Mouse (Mus musculus) lung, postnatal 0 days (tissue): ENCODE results near the gene Lcp1. TPM values are rescaled to one million over a fixed set of nuclear protein-coding genes. Genes with fewer than 3 reads are reported as not detected.
A peak's percentile ranks its signal among the peaks of the same experiment; 100 is the strongest.

Experiments
- ATAC-seq: fragments of 200-750 bp; cut with Nextera tagmentation; 2 replicates; pipeline ENCODE4 v1.8.0; 2017; ENCODE audit warnings: moderate library complexity
- DNase-seq: peaks from one replicate; pipeline ENCODE4 v3.0.0-alpha.2; 2016; ENCODE audit warnings: low spot score
- H3K27ac ChIP-seq: fragments of 300-500 bp; sonication (generic); 2 replicates; pipeline ENCODE4 v1.5.1; 2014; ENCODE audit warnings: antibody characterized with exemption, mild to moderate bottlenecking, low read length, mixed read lengths
- H3K27me3 ChIP-seq: fragments of 300-500 bp; sonication (generic); replicated peaks from 2 replicates; pipeline ENCODE4 v1.6.1; 2014; ENCODE audit warnings: low read length, mixed read lengths; ENCODE audit not compliant: insufficient read depth
- H3K36me3 ChIP-seq: fragments of 300-500 bp; sonication (generic); 2 replicates; pipeline ENCODE4 v1.6.1; 2014; ENCODE audit warnings: low read length, mixed read lengths; ENCODE audit not compliant: insufficient read depth
- H3K4me1 ChIP-seq: fragments of 300-500 bp; sonication (generic); 2 replicates; pipeline ENCODE4 v1.6.1; 2014; ENCODE audit warnings: antibody characterized with exemption, low read depth, low read length, mixed read lengths; ENCODE audit not compliant: insufficient read depth
- H3K4me2 ChIP-seq: fragments of 300-500 bp; sonication (generic); replicated peaks from 2 replicates; pipeline ENCODE4 v1.6.1; 2014; ENCODE audit warnings: low read depth, mild to moderate bottlenecking, low read length, moderate library complexity, mixed read lengths
- H3K4me3 ChIP-seq: fragments of 300-500 bp; sonication (generic); 2 replicates; pipeline ENCODE4 v1.5.1; 2014; ENCODE audit warnings: low read depth, low read length
- H3K9ac ChIP-seq: fragments of 300-500 bp; sonication (generic); replicated peaks from 2 replicates; pipeline ENCODE4 v1.6.1; 2014; ENCODE audit warnings: low read depth, mild to moderate bottlenecking
- H3K9me3 ChIP-seq: fragments of 300-500 bp; sonication (generic); 2 replicates; pipeline ENCODE4 v1.6.1; 2016; ENCODE audit warnings: low read length, mixed read lengths
- CTCF ChIP-seq: IDR thresholded peaks from 2 replicates; pipeline ENCODE4 v1.5.1; 2016; ENCODE audit warnings: antibody characterized with exemption, mild to moderate bottlenecking
- EP300 ChIP-seq: IDR thresholded peaks from 2 replicates; pipeline ENCODE4 v1.6.1; 2016; ENCODE audit warnings: antibody characterized with exemption, mild to moderate bottlenecking, control low read depth
- WGBS: fragments of 180-500 bp; shearing (Covaris S2); extraction: QIAGEN DNeasy Blood & Tissue Kit; methylation state at CpG from one replicate; pipeline ENCODE4 v1.1.7; 2014; 5-methylcytosine and 5-hydroxymethylcytosine counted together
- polyA plus RNA-seq: library from polyadenylated mRNA; unstranded; fragments of >200 nt; fragmentation: Nextera tagmentation; extraction: Ambion mirVana; gene quantifications from 2 replicates; pipeline ENCODE4 v1.2.1, GENCODE M21; 2015

The Lcp1 gene
- polyA plus RNA-seq, 1 experiment from 2014 or later, result 73.7 TPM

- Histone ChIP-seq H3K9ac (no peak overlapping the region), H3K27me3 (no peaks in the 10 kb centered on the region), H3K4me3 (no peak overlapping the region), H3K36me3 (no peaks in the 10 kb centered on the region), H3K9me3 (no peaks in the 10 kb centered on the region), H3K4me2 (no peak overlapping the region), H3K4me1 (no peaks in the 10 kb centered on the region), H3K27ac (no peak overlapping the region)
- TF ChIP-seq EP300, result no peak
- TF ChIP-seq CTCF, result no peak
- ATAC-seq, result no peak
- WGBS, result 85% methylated on average over 8 of the region's 8 CpGs
- DNase-seq, result no peak
Observed at GRCm38 (mm10) chr14:75237096-75237495, 106.2 kb downstream of the Lcp1 start.

GRCm38 (mm10) chr14:75238054-75238692, 107.3 kb downstream of the Lcp1 start:
- no peak overlapping the region for H3K9ac ChIP-seq
- H3K9me3 ChIP-seq, result no peaks in the 10 kb centered on the region
- WGBS, result 61% methylated on average over 6 of the region's 6 CpGs
- TF ChIP-seq CTCF (no peak), EP300 (no peak)
- no peak overlapping the region for H3K4me3 ChIP-seq
- no peak overlapping the region for H3K4me2 ChIP-seq
- no peak overlapping the region for H3K27ac ChIP-seq
- no peaks in the 10 kb centered on the region for H3K4me1 ChIP-seq
- DNase-seq (no peak), ATAC-seq (no peak)
- H3K36me3 ChIP-seq, result no peaks in the 10 kb centered on the region
- no peaks in the 10 kb centered on the region for H3K27me3 ChIP-seq

GRCm38 (mm10) chr14:75242087-75242486, 111.2 kb downstream of the Lcp1 start, which contains the start of gene Cpb2:
Gene Cpb2, plus strand, starts transcription at chr14:75242287.
- Histone ChIP-seq H3K4me2 (no peak within 1 kb of the TSS), H3K4me3 (no peak within 1 kb of the TSS), H3K27ac (no peak within 1 kb of the TSS), H3K4me1 (no peaks in the 10 kb centered on the region), H3K9me3 (no peaks in the 10 kb centered on the region), H3K9ac (no peak within 1 kb of the TSS), H3K36me3 (no peaks in the 10 kb centered on the region), H3K27me3 (no peaks in the 10 kb centered on the region)
- no peak for TF ChIP-seq EP300
- no peak for TF ChIP-seq CTCF
- WGBS, result 65% methylated on average over 5 of the region's 5 CpGs
- DNase-seq (no peak), ATAC-seq (no peak)

- TF ChIP-seq EP300, result no peak
- no peak for TF ChIP-seq CTCF
- Histone ChIP-seq H3K9ac (no peak overlapping the region), H3K36me3 (no peaks in the 10 kb centered on the region), H3K27me3 (no peaks in the 10 kb centered on the region), H3K4me1 (no peaks in the 10 kb centered on the region), H3K9me3 (no peaks in the 10 kb centered on the region), H3K4me2 (no peak overlapping the region), H3K4me3 (no peak overlapping the region), H3K27ac (no peak overlapping the region)
- no peak for ATAC-seq
- 69% methylated on average over 11 of the region's 11 CpGs for WGBS
- no peak for DNase-seq
Observed at GRCm38 (mm10) chr14:75246024-75247000, 115.4 kb downstream of the Lcp1 start.

GRCm38 (mm10) chr14:75250432-75250831, 119.5 kb downstream of the Lcp1 start:
- H3K27ac ChIP-seq, result no peak overlapping the region
- no peak for DNase-seq
- H3K9me3 ChIP-seq, result no peaks in the 10 kb centered on the region
- TF ChIP-seq EP300 (no peak), CTCF (no peak)
- H3K4me1 ChIP-seq, result no peaks in the 10 kb centered on the region
- no peak overlapping the region for H3K4me2 ChIP-seq
- no peak overlapping the region for H3K9ac ChIP-seq
- H3K36me3 ChIP-seq, result no peaks in the 10 kb centered on the region
- WGBS, result 54% methylated on average over 3 of the region's 3 CpGs
- ATAC-seq, result no peak
- no peaks in the 10 kb centered on the region for H3K27me3 ChIP-seq
- no peak overlapping the region for H3K4me3 ChIP-seq

- Histone ChIP-seq H3K36me3 (no peaks in the 10 kb centered on the region), H3K4me3 (no peak overlapping the region), H3K9me3 (no peaks in the 10 kb centered on the region), H3K9ac (no peak overlapping the region), H3K4me1 (no peaks in the 10 kb centered on the region), H3K27ac (no peak overlapping the region), H3K4me2 (no peak overlapping the region), H3K27me3 (no peaks in the 10 kb centered on the region)
- TF ChIP-seq CTCF (peak; percentile 65), EP300 (no peak)
- ATAC-seq, result no peak
- peak; percentile 17 for DNase-seq
- 36% methylated on average over 5 of the region's 5 CpGs for WGBS
Observed at GRCm38 (mm10) chr14:75256521-75256920, 125.6 kb downstream of the Lcp1 start.
